Mouse (Mus musculus): Measurements from ENCODE around the gene Polr2i.
A peak's percentile ranks its signal among the peaks of the same experiment; 100 is the strongest.
"Not testable (repeated sequence)": the region's sequence is repeated elsewhere in the genome, so short reads cannot be mapped to it uniquely, and the experiment has no call there.

Gene Polr2i

GRCm38 (mm10) chr7:30231669-30232454, at the start of gene Polr2i, which contains the start of gene Tbcb:
Gene Polr2i, plus strand, starts transcription at chr7:30231948.
Gene Tbcb, minus strand, starts transcription at chr7:30232272.
- peak; percentile 98 to 99 for DNase-seq (ENCODE audit: low spot score in 2 of 2)

- DNase-seq (ENCODE audit: low spot score in 2 of 2) = not testable (repeated sequence)
These were observed 48.6 kb upstream of the Polr2i start for GRCm38 (mm10) chr7:30183189-30183588.

GRCm38 (mm10) chr7:30183879-30184289, 47.9 kb upstream of the Polr2i start, which contains the start of gene Cox7a1:
Gene Cox7a1, plus strand, starts transcription at chr7:30184144.
- peak; percentile 42 to 56 for DNase-seq (ENCODE audit: low spot score in 2 of 2)

- DNase-seq (ENCODE audit: low spot score in 2 of 2) = no peak
These were observed 47.0 kb upstream of the Polr2i start for GRCm38 (mm10) chr7:30184641-30185348.

GRCm38 (mm10) chr7:30188344-30189115, 43.2 kb upstream of the Polr2i start:
- no peak for DNase-seq (ENCODE audit: low spot score in 2 of 2)

GRCm38 (mm10) chr7:30189116-30189491, 42.6 kb upstream of the Polr2i start:
- DNase-seq (ENCODE audit: low spot score in 2 of 2) = no peak

- DNase-seq (ENCODE audit: low spot score in 2 of 2) = no peak
These were observed 39.7 kb upstream of the Polr2i start for GRCm38 (mm10) chr7:30192088-30192487.

GRCm38 (mm10) chr7:30193013-30193412, 38.7 kb upstream of the Polr2i start:
- no peak for DNase-seq (ENCODE audit: low spot score in 2 of 2)

GRCm38 (mm10) chr7:30193581-30194100, 38.1 kb upstream of the Polr2i start:
- peak; percentile 55 to 64 for DNase-seq (ENCODE audit: low spot score in 2 of 2)

- peak in 1 of 2 experiments; percentile 44 for DNase-seq (ENCODE audit: low spot score in 2 of 2)
These were observed 37.5 kb upstream of the Polr2i start for GRCm38 (mm10) chr7:30194101-30194831.

GRCm38 (mm10) chr7:30194884-30195283, 36.9 kb upstream of the Polr2i start:
- peak; percentile 92 to 95 for DNase-seq (ENCODE audit: low spot score in 2 of 2)

GRCm38 (mm10) chr7:30195461-30195860, 36.3 kb upstream of the Polr2i start:
- no peak for DNase-seq (ENCODE audit: low spot score in 2 of 2)

- no peak for DNase-seq (ENCODE audit: low spot score in 2 of 2)
These were observed 35.6 kb upstream of the Polr2i start for GRCm38 (mm10) chr7:30196171-30196570.

GRCm38 (mm10) chr7:30197592-30198129, 34.1 kb upstream of the Polr2i start:
- no peak for DNase-seq (ENCODE audit: low spot score in 2 of 2)

- peak; percentile 47 to 59 for DNase-seq (ENCODE audit: low spot score in 2 of 2)
These were observed 33.2 kb upstream of the Polr2i start, which contains the start of gene Capns1 for GRCm38 (mm10) chr7:30198481-30198971. Gene Capns1, minus strand, starts transcription at chr7:30198811.

GRCm38 (mm10) chr7:30199498-30200139, 32.1 kb upstream of the Polr2i start:
- DNase-seq (ENCODE audit: low spot score in 2 of 2) = no peak

GRCm38 (mm10) chr7:30200200-30200599, 31.5 kb upstream of the Polr2i start:
- no peak for DNase-seq (ENCODE audit: low spot score in 2 of 2)

- not testable (repeated sequence) for DNase-seq (ENCODE audit: low spot score in 2 of 2)
These were observed 31.1 kb upstream of the Polr2i start for GRCm38 (mm10) chr7:30200661-30201060.

GRCm38 (mm10) chr7:30202895-30203690, 28.7 kb upstream of the Polr2i start:
- no peak for DNase-seq (ENCODE audit: low spot score in 2 of 2)
